Mouse (Mus musculus): ENCODE measurements at regions not wholly inside any gene's neighbourhood (a gene's known extent, or its start where the extent isn't known, plus 50 kb on each side); places are given as distances from the start of the nearest gene placed in this dataset.

DNA sequence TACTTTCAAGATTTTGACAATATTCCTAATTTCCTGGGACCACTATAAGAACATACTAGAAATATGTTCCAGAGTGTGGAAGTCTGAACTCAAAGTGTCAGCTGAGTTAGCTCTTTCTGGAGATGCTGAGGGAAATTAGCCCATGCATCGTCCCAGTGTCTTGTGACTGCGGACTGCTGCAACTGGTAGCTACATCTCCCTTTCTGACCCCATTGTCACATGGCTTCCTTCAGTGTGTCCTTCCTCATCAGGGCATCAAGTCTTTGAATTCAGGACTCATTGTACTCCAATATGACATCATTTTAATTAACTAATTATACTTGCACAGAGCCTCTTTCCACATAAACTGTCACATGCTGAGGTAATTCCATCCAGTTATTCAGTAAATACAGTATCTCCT, 71.4 kb upstream of the Abca1 start:
- TF ChIP-seq KAT2A (IDR thresholded peaks at IDR 0.05; ENCODE audit: insufficient replicate concordance, low read length) (no peak), ZKSCAN1 (IDR thresholded peaks at IDR 0.05; ENCODE audit: borderline replicate concordance, low read depth, low read length) (no peak), EP300 (IDR thresholded peaks at IDR 0.05; ENCODE audit: low read length) (no peak), E2F4 (IDR thresholded peaks at IDR 0.05; ENCODE audit: insufficient replicate concordance, low read depth, low read length) (no peak), NRF1 (IDR thresholded peaks at IDR 0.05; ENCODE audit: low read depth, low read length) (no peak)
- in situ Hi-C loops (cut with MboI; ENCODE audit: low pct_ligation_motif_present, low pct_unique_long_range_greater_than_20kb, low sequenced_read_pairs): no loop called here
- no peak for DNase-seq (ENCODE audit: extremely low read depth)
- Histone ChIP-seq H3K9me3 (replicated peaks; ENCODE audit: low read length) (no peaks in the 10 kb centered on the region), H3K4me3 (replicated peaks in 1 of 3; ENCODE audit: low read depth in 2 of 3, low read length in 2 of 3, poor library complexity in 1 of 3) (no peak overlapping the region), H3K36me3 (replicated peaks in 1 of 2; ENCODE audit: control insufficient read depth in 1 of 2, insufficient read depth in 1 of 2, low read length in 1 of 2) (no peaks in the 10 kb centered on the region), H3K4me1 (ENCODE audit: control insufficient read depth in 1 of 2, insufficient read depth in 2 of 2) (peaks cover 0 to 8% of the 10 kb centered on the region in 2 experiments; a peak in 2 of 4 replicates), H3K4me2 (ENCODE audit: insufficient read depth, low read depth, poor library complexity, severe bottlenecking) (no peak overlapping the region), H3K27me3 (replicated peaks) (no peaks in the 10 kb centered on the region), H3K79me2 (replicated peaks; ENCODE audit: control insufficient read depth, extremely low read depth, insufficient read depth, poor library complexity, severe bottlenecking) (no peaks in the 10 kb centered on the region), H3K27ac (ENCODE audit: insufficient read depth, low read depth) (no peak overlapping the region), H3K9ac (ENCODE audit: insufficient read depth, low read depth) (no peak overlapping the region)
- dilution Hi-C loops (cut with MboI; ENCODE audit: extremely low pct_ligation_motif_present, extremely low pct_unique_long_range_greater_than_20kb, low sequenced_read_pairs): no loop called here

DNA sequence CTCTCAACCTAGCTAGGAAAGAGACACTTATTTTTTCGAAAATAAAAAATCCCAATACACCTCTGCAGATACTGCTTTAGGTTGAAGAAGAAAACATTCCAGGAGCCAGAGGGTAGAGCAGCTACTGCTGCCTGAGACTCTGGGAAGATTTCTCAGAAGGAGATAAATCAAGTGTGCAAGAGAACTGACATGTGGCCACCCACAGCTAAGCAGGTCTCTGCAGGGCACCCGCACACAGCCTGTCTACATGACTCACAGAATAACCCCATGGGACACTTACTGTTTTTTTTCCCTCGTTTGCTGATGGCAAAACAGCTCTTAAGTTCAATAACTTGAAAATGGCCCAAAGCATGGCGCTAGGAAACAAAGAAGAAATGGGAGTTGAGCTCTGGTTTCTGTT, 68.7 kb upstream of the Abca1 start:
- no peak for TF ChIP-seq CTCF (conservative IDR thresholded peaks at IDR 0.05 in 1 of 2, IDR thresholded peaks at IDR 0.05 in 1 of 2; ENCODE audit: low read depth in 2 of 2, low read length in 2 of 2)
- TF ChIP-seq GABPA (IDR thresholded peaks at IDR 0.05; ENCODE audit: insufficient replicate concordance, low read depth, low read length): no peak
- 0 out of 2 replicates have a peak, but pooled peaks have one; percentile 51 for TF ChIP-seq ZNF384 (IDR thresholded peaks at IDR 0.05; ENCODE audit: low read depth, low read length)
- Histone ChIP-seq H3K4me2 (ENCODE audit: insufficient read depth, low read depth, poor library complexity, severe bottlenecking) (no peak overlapping the region), H3K9ac (ENCODE audit: insufficient read depth, low read depth) (no peak overlapping the region), H3K4me1 (ENCODE audit: control insufficient read depth in 1 of 2, insufficient read depth in 2 of 2) (peaks cover 0 to 8% of the 10 kb centered on the region in 2 experiments; a peak in 2 of 4 replicates), H3K4me3 (replicated peaks in 1 of 3; ENCODE audit: low read depth in 2 of 3, low read length in 2 of 3, poor library complexity in 1 of 3) (no peak overlapping the region), H3K9me3 (replicated peaks; ENCODE audit: low read length) (no peaks in the 10 kb centered on the region), H3K36me3 (replicated peaks in 1 of 2; ENCODE audit: control insufficient read depth in 1 of 2, insufficient read depth in 1 of 2, low read length in 1 of 2) (no peaks in the 10 kb centered on the region), H3K79me2 (replicated peaks; ENCODE audit: control insufficient read depth, extremely low read depth, insufficient read depth, poor library complexity, severe bottlenecking) (no peaks in the 10 kb centered on the region), H3K27ac (ENCODE audit: insufficient read depth, low read depth) (no peak overlapping the region), H3K27me3 (replicated peaks) (no peaks in the 10 kb centered on the region)
- peak; percentile 36 for DNase-seq (ENCODE audit: extremely low read depth)
- in situ Hi-C loops (cut with MboI; ENCODE audit: low pct_ligation_motif_present, low pct_unique_long_range_greater_than_20kb, low sequenced_read_pairs) (no loop called here), dilution Hi-C loops (cut with MboI; ENCODE audit: extremely low pct_ligation_motif_present, extremely low pct_unique_long_range_greater_than_20kb, low sequenced_read_pairs) (no loop called here)

DNA sequence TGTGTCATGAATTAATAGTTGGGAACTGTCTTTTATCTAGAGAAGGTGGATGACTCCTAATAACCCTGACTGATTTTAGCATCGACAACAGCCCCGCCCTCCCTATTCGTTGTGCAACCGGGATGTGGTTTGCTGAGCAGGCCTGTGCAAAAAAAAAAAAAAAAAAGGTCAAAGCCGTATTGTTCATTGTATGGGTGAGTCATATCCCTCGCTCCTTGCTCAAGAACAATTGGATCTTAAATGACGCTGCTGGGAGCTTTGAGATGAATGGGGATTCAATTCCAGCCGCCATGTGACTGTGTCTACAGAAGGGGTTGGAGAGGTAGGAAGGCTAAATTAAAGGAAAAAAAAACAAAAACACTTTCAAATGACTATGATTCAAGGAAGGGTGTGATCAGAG, 68.1 kb upstream of the Abca1 start:
- TF ChIP-seq CHD2 (IDR thresholded peaks at IDR 0.05; ENCODE audit: low read length): no peak
- peak; percentile 64 for TF ChIP-seq ZNF384 (IDR thresholded peaks at IDR 0.05; ENCODE audit: low read depth, low read length)
- in situ Hi-C loops (cut with MboI; ENCODE audit: low pct_ligation_motif_present, low pct_unique_long_range_greater_than_20kb, low sequenced_read_pairs) (no loop called here), dilution Hi-C loops (cut with MboI; ENCODE audit: extremely low pct_ligation_motif_present, extremely low pct_unique_long_range_greater_than_20kb, low sequenced_read_pairs) (no loop called here)
- H3K9me3 ChIP-seq (replicated peaks; ENCODE audit: low read length): no peaks in the 10 kb centered on the region
- H3K36me3 ChIP-seq (replicated peaks in 1 of 2; ENCODE audit: control insufficient read depth in 1 of 2, insufficient read depth in 1 of 2, low read length in 1 of 2): no peaks in the 10 kb centered on the region
- H3K27ac ChIP-seq (ENCODE audit: insufficient read depth, low read depth): no peak overlapping the region
- H3K4me1 ChIP-seq (ENCODE audit: control insufficient read depth in 1 of 2, insufficient read depth in 2 of 2): peaks cover 0 to 8% of the 10 kb centered on the region in 2 experiments; a peak in 2 of 4 replicates
- no peaks in the 10 kb centered on the region for H3K27me3 ChIP-seq (replicated peaks)
- DNase-seq (ENCODE audit: extremely low read depth): no peak
- no peak overlapping the region for H3K4me3 ChIP-seq (replicated peaks in 1 of 3; ENCODE audit: low read depth in 2 of 3, low read length in 2 of 3, poor library complexity in 1 of 3)
- no peaks in the 10 kb centered on the region for H3K79me2 ChIP-seq (replicated peaks; ENCODE audit: control insufficient read depth, extremely low read depth, insufficient read depth, poor library complexity, severe bottlenecking)
- no peak overlapping the region for H3K4me2 ChIP-seq (ENCODE audit: insufficient read depth, low read depth, poor library complexity, severe bottlenecking)
- no peak overlapping the region for H3K9ac ChIP-seq (ENCODE audit: insufficient read depth, low read depth)
